Mouse (Mus musculus) leukemia stem cell, adult 10-12 weeks (primary cell): ENCODE data around the gene Wfdc17. TPM values are rescaled to one million over a fixed set of nuclear protein-coding genes. Genes with fewer than 3 reads are reported as not detected.

Experiments
- polyA plus RNA-seq: library from polyadenylated mRNA; stranded (reverse); fragments of >175 nt; gene quantifications from 2 replicates; pipeline ENCODE4 v1.2.3, GENCODE M21; 2012; ENCODE audit warnings: low replicate concordance

Wfdc17 gene
- not detected in 2 replicates for polyA plus RNA-seq

DNA sequence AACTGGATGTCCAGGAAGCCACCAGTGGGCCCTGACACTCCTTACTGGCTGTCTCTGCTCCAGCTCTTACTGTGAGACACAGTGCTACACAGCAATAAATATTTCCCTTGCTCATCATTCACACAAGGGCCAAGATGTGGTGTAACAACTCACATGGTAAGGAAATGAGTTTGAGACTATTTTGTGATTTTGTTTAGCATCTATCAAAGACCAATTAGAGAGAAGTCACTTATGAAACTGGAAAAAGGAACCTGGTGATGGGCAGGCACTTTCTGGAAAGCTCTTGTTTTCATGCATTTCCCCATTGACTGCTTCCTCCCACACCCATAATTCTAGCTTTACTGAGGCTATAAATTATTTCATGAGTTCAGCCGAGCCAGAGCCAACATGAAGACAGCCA, at the start of gene Wfdc17:
Wfdc17 (plus strand) TSS at position 287 of the 400 bp plus-strand sequence.

DNA sequence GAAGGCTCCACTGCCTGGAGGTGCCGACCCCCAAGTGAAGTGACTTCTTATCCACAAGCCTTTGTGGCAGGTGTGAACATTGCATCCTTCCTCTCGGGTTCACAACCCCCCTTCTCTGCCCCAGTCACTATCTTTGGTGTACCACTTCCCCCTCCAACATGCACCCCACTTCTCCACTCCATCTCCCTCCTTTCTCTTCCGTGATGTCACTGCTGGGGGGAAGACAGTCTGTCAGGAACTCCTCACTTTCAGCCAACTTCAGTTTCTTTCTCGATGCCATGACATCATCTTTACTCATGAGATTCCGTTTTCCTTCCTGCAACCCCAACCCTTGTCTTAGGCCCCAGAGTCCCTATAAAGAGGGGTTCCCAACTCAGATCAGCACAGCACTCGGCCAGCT, 41.6 kb upstream of the Wfdc17 start, which contains the start of gene Ccl4:
Ccl4 (plus strand) TSS at position 381 of the 400 bp plus-strand sequence.

DNA sequence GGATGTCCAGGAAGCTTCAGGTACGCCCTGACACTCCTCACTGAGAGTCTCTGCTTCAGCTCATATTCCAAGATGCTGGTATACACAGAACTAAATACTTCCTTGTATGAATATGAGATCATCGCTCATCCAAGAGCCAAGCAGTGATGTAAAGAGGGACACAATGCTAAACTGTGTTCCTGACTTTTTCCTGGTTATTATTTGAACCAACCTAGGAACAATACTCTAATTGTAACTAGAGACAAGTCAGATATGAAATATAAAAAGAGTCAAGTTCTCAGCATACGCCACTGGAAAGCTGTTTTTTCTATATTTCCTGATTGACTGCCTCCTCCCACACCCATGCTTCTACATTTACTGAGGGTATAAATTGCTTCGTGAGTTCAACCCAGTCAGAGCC, 4.9 kb downstream of the Wfdc17 start, which contains the start of gene Wfdc18:
Wfdc18 (plus strand) TSS at position 301 of the 400 bp plus-strand sequence.

DNA sequence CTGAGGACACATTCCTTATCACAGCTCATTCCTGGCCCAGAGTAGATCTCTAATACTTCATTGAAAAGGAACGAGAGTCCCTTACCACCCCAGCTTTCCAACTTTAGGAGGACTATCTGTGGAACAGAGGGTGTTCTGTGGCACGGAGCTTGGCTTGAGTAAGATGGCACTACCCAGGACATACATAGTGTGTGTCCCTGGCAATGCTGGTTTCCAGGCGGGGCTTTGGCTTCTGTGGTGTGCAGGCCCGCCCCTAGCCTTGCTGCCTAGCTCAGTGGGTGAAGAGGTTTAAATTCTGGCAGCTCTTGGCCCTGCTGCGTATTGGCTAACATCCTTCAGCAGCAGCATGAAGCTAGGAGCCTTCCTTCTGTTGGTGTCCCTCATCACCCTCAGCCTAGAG, 42.9 kb downstream of the Wfdc17 start, which contains the start of gene Wfdc21:
Wfdc21 (plus strand) TSS at position 260 of the 400 bp plus-strand sequence.

DNA sequence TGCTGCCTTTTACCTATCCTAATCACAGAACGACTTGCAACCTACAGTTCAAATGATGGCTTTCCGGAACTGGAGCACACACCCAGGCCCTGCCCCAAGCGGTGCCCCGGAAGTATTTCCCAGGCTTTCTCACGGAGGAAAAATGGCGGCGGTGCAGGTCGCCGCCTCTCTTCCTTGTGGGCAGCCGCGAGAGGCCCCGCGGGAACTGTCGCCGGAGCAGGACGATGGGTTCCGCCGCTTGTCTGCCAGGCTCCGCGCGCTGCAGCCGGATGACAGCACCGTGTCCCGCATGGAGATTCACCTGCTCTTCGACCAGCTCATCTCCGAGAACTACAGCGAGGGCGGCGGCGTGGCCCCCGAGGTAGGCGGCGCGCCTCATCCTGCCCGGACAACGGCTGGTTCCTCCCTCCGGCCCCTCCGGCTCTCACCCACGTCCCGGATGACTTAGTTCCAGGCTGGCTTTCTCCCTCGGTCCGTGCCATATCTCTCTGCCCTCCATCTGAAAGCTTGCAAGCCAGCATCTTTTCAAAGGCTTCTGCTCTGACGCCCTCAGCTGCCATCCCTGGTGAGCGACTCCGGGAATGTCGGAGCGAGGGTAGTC, 49.9 kb downstream of the Wfdc17 start, which contains the start of gene Heatr6:
Heatr6 (plus strand) TSS at position 116 of the 601 bp plus-strand sequence.

Other genes with a start within 250 kb of the Wfdc17 start
- gene Mmp28, start 240.9 kb upstream of the Wfdc17 start, polyA plus RNA-seq = 0.42 and 0.46 TPM in 2 replicates
- 45.6 and 117 TPM in 2 replicates for gene Taf15, start 230.9 kb upstream of the Wfdc17 start, polyA plus RNA-seq
- gene Heatr9, start 181.8 kb upstream of the Wfdc17 start, polyA plus RNA-seq = not detected in 2 replicates
- gene Ccl5, start 173.5 kb upstream of the Wfdc17 start, polyA plus RNA-seq = 20.3 and 71.8 TPM in 2 replicates
- gene Ccl9, start 125.4 kb upstream of the Wfdc17 start, polyA plus RNA-seq = 0.29 TPM in 1 of 2 replicates, not detected in the other
- gene Ccl6, start 110.9 kb upstream of the Wfdc17 start, polyA plus RNA-seq = 7.6 TPM in 1 of 2 replicates, not detected in the other
- 0.36 TPM in 1 of 2 replicates, not detected in the other for gene Rpl9-ps1, start 58.4 kb upstream of the Wfdc17 start, polyA plus RNA-seq
- 0.25 and 2.2 TPM in 2 replicates for gene Ccl3, start 54.6 kb upstream of the Wfdc17 start, polyA plus RNA-seq
- gene Ccl4, start 41.4 kb upstream of the Wfdc17 start, polyA plus RNA-seq = 1.1 and 4.5 TPM in 2 replicates
- gene Wfdc18, start 5.0 kb downstream of the Wfdc17 start, polyA plus RNA-seq = not detected in 2 replicates
- gene Wfdc21, start 42.9 kb downstream of the Wfdc17 start, polyA plus RNA-seq = not detected in 2 replicates
- gene Heatr6, start 49.7 kb downstream of the Wfdc17 start, polyA plus RNA-seq = 4.6 and 8.6 TPM in 2 replicates
- not detected in 2 replicates for gene Hnf1b, start 146.1 kb downstream of the Wfdc17 start, polyA plus RNA-seq
- gene Ddx52, start 238.1 kb downstream of the Wfdc17 start, polyA plus RNA-seq = 0.37 and 2.0 TPM in 2 replicates